Mouse (Mus musculus) gastrocnemius, postnatal 4 days (tissue): ENCODE data around the gene Gm28230. TPM values are rescaled to one million over a fixed set of nuclear protein-coding genes. Genes with fewer than 3 reads are reported as not detected.

Source experiments
- DNase-seq, 2 experiments: peaks; one replicate each; pipeline ENCODE4 v3.0.0; 2021 to 2022; ENCODE audit warnings: low spot score in 2 of 2, mixed read lengths in 2 of 2
- total RNA-seq, 2 experiments: library from RNA; stranded (reverse); gene quantifications; 2 replicates each; pipeline ENCODE4 v1.2.3; 2021

Gene Gm28230
- total RNA-seq, 2 experiments from 2014 or later: 0.47 to 0.74 TPM

GRCm38 (mm10) chr2:74703720-74704392 is 22.7 kb upstream of the Gm28230 start:
- no peak for DNase-seq

GRCm38 (mm10) chr2:74704393-74704998 is 22.0 kb upstream of the Gm28230 start, which contains the start of gene Hoxd8:
Gene Hoxd8 (plus strand): TSS chr2:74704615.
- DNase-seq: peak in 1 of 2 experiments; percentile 81

- peak in 1 of 2 experiments; percentile 46 for DNase-seq
Observed at GRCm38 (mm10) chr2:74704999-74705466, 21.5 kb upstream of the Gm28230 start.

GRCm38 (mm10) chr2:74705467-74706089 is 20.9 kb upstream of the Gm28230 start:
- peak in 1 of 2 experiments; percentile 51 for DNase-seq

- DNase-seq: no peak
Observed at GRCm38 (mm10) chr2:74706393-74706960, 20.1 kb upstream of the Gm28230 start.

- DNase-seq: no peak
Observed at GRCm38 (mm10) chr2:74707599-74707998, 18.9 kb upstream of the Gm28230 start.

GRCm38 (mm10) chr2:74708676-74709075 is 17.9 kb upstream of the Gm28230 start:
- DNase-seq: no peak

GRCm38 (mm10) chr2:74709465-74710419 is 16.8 kb upstream of the Gm28230 start:
- no peak for DNase-seq

GRCm38 (mm10) chr2:74710929-74711543 is 15.5 kb upstream of the Gm28230 start:
- DNase-seq: no peak

- peak in 1 of 2 experiments; percentile 61 for DNase-seq
Observed at GRCm38 (mm10) chr2:74711721-74712621, 14.6 kb upstream of the Gm28230 start, which contains the start of the genes Hoxd3 and Hoxd4. Gene Hoxd3 (plus strand): TSS chr2:74711927. Gene Hoxd4 (plus strand): TSS chr2:74711929.

GRCm38 (mm10) chr2:74713239-74714150 is 13.0 kb upstream of the Gm28230 start:
- no peak for DNase-seq

GRCm38 (mm10) chr2:74714156-74714789 is 12.3 kb upstream of the Gm28230 start:
- DNase-seq: no peak

- DNase-seq: peak in 1 of 2 experiments; percentile 25
Observed at GRCm38 (mm10) chr2:74714881-74715280, 11.6 kb upstream of the Gm28230 start.

- peak; percentile 85 to 96 for DNase-seq
Observed at GRCm38 (mm10) chr2:74715504-74716241, 10.9 kb upstream of the Gm28230 start.

GRCm38 (mm10) chr2:74720384-74720783 is 6.1 kb upstream of the Gm28230 start:
- DNase-seq: no peak

- DNase-seq: no peak
Observed at GRCm38 (mm10) chr2:74720955-74721491, 5.5 kb upstream of the Gm28230 start.
